Mouse (Mus musculus) midbrain, embryonic 14.5 days (tissue): Measurements from ENCODE around the gene Dlgap4. TPM values are rescaled to one million over a fixed set of nuclear protein-coding genes. Genes with fewer than 3 reads are reported as not detected.

ENCODE experiments used
- ATAC-seq: fragments of 200-750 bp; cut with Nextera tagmentation; 2 replicates; pipeline ENCODE4 v1.8.0; 2017; ENCODE audit warnings: moderate number of reproducible peaks, moderate library complexity; ENCODE audit not compliant: low FRiP score, low TSS enrichment
- DNase-seq: peaks from one replicate; pipeline ENCODE4 v3.0.0-alpha.2; 2015
- H3K27ac ChIP-seq: fragments of 300-500 bp; sonication (generic); replicated peaks from 2 replicates; pipeline ENCODE4 v1.5.1; 2014; ENCODE audit warnings: mild to moderate bottlenecking, low read depth, low read length, moderate library complexity
- H3K27me3 ChIP-seq: fragments of 300-500 bp; sonication (generic); 2 replicates; pipeline ENCODE4 v1.6.1; 2014; ENCODE audit warnings: low read length, control low read depth, mixed read lengths; ENCODE audit not compliant: control insufficient read depth, insufficient read depth
- H3K36me3 ChIP-seq: fragments of 300-500 bp; sonication (generic); 2 replicates; pipeline ENCODE4 v1.6.1; 2014; ENCODE audit warnings: low read length, control low read depth; ENCODE audit not compliant: control insufficient read depth, insufficient read depth
- H3K4me1 ChIP-seq: fragments of 300-500 bp; sonication (generic); 2 replicates; pipeline ENCODE4 v1.6.1; 2014; ENCODE audit warnings: mild to moderate bottlenecking, antibody characterized with exemption, low read length, control low read depth; ENCODE audit not compliant: control insufficient read depth, insufficient read depth
- H3K4me2 ChIP-seq: fragments of 300-500 bp; sonication (generic); 2 replicates; pipeline ENCODE4 v1.6.1; 2014; ENCODE audit warnings: mild to moderate bottlenecking, low read length, moderate library complexity
- H3K4me3 ChIP-seq: fragments of 300-500 bp; sonication (generic); replicated peaks from 2 replicates; pipeline ENCODE4 v1.5.1; 2014; ENCODE audit warnings: low read depth, low read length
- H3K9ac ChIP-seq: fragments of 300-500 bp; sonication (generic); replicated peaks from 2 replicates; pipeline ENCODE4 v1.6.1; 2014; ENCODE audit warnings: mild to moderate bottlenecking, low read length, moderate library complexity
- H3K9me3 ChIP-seq: fragments of 300-500 bp; sonication (generic); 2 replicates; pipeline ENCODE4 v1.6.1; 2016; ENCODE audit warnings: low read length, control low read depth, mixed read lengths; ENCODE audit not compliant: control insufficient read depth
- WGBS: fragments of 180-500 bp; shearing (Covaris S2); extraction: QIAGEN DNeasy Blood & Tissue Kit; methylation state at CpG from one replicate; pipeline ENCODE4 v1.1.7; 2014; 5-methylcytosine and 5-hydroxymethylcytosine counted together
- polyA plus RNA-seq: library from polyadenylated mRNA; unstranded; fragments of >200 nt; fragmentation: Nextera tagmentation; extraction: Ambion mirVana; gene quantifications from 2 replicates; pipeline ENCODE4 v1.2.1, GENCODE M21; 2014

Dlgap4 gene
- polyA plus RNA-seq, 1 experiment from 2014 or later = 272 TPM

GRCm38 (mm10) chr2:156582887-156583286 is 30.6 kb upstream of the Dlgap4 start:
- no peaks in the 10 kb centered on the region for H3K36me3 ChIP-seq
- H3K27ac ChIP-seq = no peak overlapping the region
- H3K9ac ChIP-seq = no peak overlapping the region
- DNase-seq (no peak), ATAC-seq (no peak)
- no peak overlapping the region for H3K4me2 ChIP-seq
- H3K4me1 ChIP-seq = peaks cover 8% of the 10 kb centered on the region; the same call in 1 of the 2 replicates
- no peak overlapping the region for H3K4me3 ChIP-seq
- WGBS = 91% methylated on average over 10 of the region's 10 CpGs
- H3K27me3 ChIP-seq = no peaks in the 10 kb centered on the region
- no peaks in the 10 kb centered on the region for H3K9me3 ChIP-seq

GRCm38 (mm10) chr2:156584154-156584796 is 29.2 kb upstream of the Dlgap4 start:
- no peak overlapping the region for H3K4me3 ChIP-seq
- no peak overlapping the region; the same call in 1 of the 2 replicates for H3K27ac ChIP-seq
- ATAC-seq (no peak), DNase-seq (peak; percentile 39)
- no peak overlapping the region for H3K4me2 ChIP-seq
- H3K27me3 ChIP-seq = no peaks in the 10 kb centered on the region
- H3K36me3 ChIP-seq = no peaks in the 10 kb centered on the region
- no peaks in the 10 kb centered on the region for H3K9me3 ChIP-seq
- peaks cover 8% of the 10 kb centered on the region; the same call in 1 of the 2 replicates for H3K4me1 ChIP-seq
- no peak overlapping the region for H3K9ac ChIP-seq
- 61% methylated on average over 11 of the region's 11 CpGs for WGBS

DNA sequence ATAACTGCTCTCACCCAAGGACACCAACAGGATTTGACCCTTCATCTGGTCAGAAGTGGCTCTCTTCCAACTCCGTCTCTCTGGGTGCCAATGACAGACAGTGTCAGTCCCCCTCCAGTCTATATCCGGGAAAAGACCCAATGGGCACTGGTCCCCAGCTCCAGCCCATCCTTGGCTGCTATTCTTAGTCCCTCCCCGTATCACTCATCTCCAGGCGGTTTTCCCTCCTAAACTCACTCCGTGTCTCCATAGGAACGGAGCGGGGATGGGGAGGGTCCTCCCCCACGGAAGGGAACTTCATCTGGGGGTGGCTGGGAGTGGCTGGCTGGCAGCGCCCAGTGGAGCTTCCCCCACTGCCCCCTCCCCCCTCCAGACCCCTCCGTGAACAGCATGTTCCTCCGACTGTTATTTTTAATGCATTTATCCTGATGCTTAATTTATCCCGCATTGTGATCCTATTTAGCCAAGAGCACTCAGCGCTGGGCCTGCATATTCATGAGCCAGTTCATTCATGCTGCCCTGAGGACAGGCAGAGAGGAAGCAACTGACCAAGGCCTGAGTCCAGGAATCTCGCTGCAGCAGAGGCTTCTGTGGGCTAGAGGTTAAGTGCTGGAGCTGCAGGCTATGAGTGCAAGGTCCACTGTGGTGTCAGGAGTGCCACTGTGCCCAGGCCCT is 28.6 kb upstream of the Dlgap4 start:
- peaks cover 8% of the 10 kb centered on the region; the same call in 1 of the 2 replicates for H3K4me1 ChIP-seq
- H3K9me3 ChIP-seq = no peaks in the 10 kb centered on the region
- ATAC-seq (peak; percentile 57; the same call in 1 of the 2 replicates), DNase-seq (peak; percentile 72)
- H3K4me3 ChIP-seq = no peak overlapping the region
- WGBS = 13% methylated on average over 14 of the region's 14 CpGs
- no peaks in the 10 kb centered on the region for H3K27me3 ChIP-seq
- no peak overlapping the region; the same call in 1 of the 2 replicates for H3K9ac ChIP-seq
- H3K27ac ChIP-seq = no peak overlapping the region; the same call in 1 of the 2 replicates
- peak overlapping the region; percentile 43 for H3K4me2 ChIP-seq
- H3K36me3 ChIP-seq = no peaks in the 10 kb centered on the region

GRCm38 (mm10) chr2:156589481-156589880 is 24.0 kb upstream of the Dlgap4 start:
- 93% methylated on average over 9 of the region's 9 CpGs for WGBS
- no peak for DNase-seq
- Histone ChIP-seq H3K4me2 (no peak overlapping the region), H3K4me3 (no peak overlapping the region), H3K36me3 (no peaks in the 10 kb centered on the region), H3K9me3 (no peaks in the 10 kb centered on the region), H3K4me1 (peaks cover 8% of the 10 kb centered on the region; the same call in 1 of the 2 replicates), H3K27me3 (no peaks in the 10 kb centered on the region), H3K27ac (no peak overlapping the region), H3K9ac (no peak overlapping the region)
- no peak for ATAC-seq

DNA sequence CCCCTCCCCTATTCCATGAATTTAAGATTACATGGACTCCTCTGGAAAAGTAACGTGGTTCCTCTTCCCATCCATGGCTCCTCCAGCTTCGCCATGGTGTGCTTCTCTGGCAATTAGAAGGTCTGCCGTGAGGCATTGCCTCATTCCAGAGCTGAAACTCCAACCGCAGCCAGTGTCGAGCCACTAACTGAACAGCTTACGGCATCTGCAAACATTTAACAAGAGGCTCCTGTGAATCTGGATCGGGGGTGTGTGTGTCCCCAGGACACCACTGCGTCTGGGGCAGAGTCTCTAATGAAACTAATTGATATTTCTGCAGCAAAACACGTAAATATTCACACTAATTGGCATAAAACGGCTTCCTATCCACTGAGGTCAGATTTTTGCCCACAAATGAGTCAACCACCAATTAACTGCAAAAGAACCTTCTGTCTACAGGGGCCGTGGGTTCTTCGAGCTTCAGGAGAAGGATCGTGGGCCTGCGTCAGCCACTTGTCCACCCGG is 18.5 kb upstream of the Dlgap4 start:
- ATAC-seq = no peak
- Histone ChIP-seq H3K4me3 (no peak overlapping the region), H3K27me3 (no peaks in the 10 kb centered on the region), H3K9ac (no peak overlapping the region), H3K36me3 (no peaks in the 10 kb centered on the region), H3K4me2 (no peak overlapping the region), H3K9me3 (no peaks in the 10 kb centered on the region), H3K27ac (no peak overlapping the region), H3K4me1 (no peaks in the 10 kb centered on the region)
- no peak for DNase-seq
- 76% methylated on average over 15 of the region's 15 CpGs for WGBS

- Histone ChIP-seq H3K27ac (no peak overlapping the region), H3K4me1 (no peaks in the 10 kb centered on the region), H3K36me3 (no peaks in the 10 kb centered on the region), H3K9ac (no peak overlapping the region), H3K27me3 (no peaks in the 10 kb centered on the region), H3K9me3 (no peaks in the 10 kb centered on the region), H3K4me3 (no peak overlapping the region), H3K4me2 (no peak overlapping the region)
- no peak for DNase-seq
- ATAC-seq = no peak
- 79% methylated on average over 7 of the region's 7 CpGs for WGBS
Measured at GRCm38 (mm10) chr2:156602581-156602980, 10.9 kb upstream of the Dlgap4 start.

DNA sequence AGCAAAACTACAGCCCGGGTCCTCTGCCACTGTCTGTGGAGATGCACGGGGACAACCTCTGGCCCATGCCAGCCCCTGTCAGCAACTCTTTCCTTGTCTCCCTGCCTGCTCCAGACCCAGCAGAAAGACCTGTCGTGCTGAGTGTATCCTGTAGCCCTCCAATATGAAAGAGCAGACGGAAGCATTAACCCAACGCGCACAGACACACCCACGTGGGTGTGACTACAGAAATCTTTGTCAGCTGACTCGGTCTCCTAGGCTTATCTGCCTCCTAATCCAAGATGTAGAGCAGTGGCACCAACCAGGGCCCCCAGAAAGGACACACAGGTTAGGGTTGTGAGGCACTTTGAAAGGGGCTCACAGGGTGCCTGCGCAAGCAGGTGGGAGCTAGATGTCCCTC is 9.8 kb upstream of the Dlgap4 start:
- Histone ChIP-seq H3K27ac (no peak overlapping the region), H3K9ac (no peak overlapping the region), H3K27me3 (no peaks in the 10 kb centered on the region), H3K4me1 (no peaks in the 10 kb centered on the region), H3K36me3 (no peaks in the 10 kb centered on the region), H3K4me3 (no peak overlapping the region), H3K9me3 (no peaks in the 10 kb centered on the region), H3K4me2 (no peak overlapping the region)
- DNase-seq (no peak), ATAC-seq (no peak)
- 82% methylated on average over 9 of the region's 9 CpGs for WGBS

DNA sequence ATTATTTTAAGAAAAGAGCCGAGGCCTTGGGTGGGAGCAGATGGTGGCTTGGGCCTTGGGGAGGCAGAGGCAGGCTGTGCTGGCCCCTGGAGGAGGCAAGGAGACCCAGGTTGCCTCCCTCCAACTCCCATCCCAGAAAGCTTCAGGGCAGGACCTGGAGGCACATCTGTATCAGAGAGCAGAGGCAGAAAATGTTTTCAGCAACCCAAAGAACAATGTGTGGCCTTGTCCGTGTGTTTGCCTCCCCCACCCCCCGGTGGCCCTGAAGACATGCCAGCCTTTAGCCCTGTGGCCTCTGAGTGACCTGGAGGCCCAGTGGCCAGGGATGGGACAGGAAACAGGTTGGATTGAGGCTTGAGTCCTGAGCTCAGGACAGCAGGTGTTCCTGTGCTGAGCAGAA is 8.4 kb upstream of the Dlgap4 start:
- H3K9ac ChIP-seq = no peak overlapping the region
- no peak for ATAC-seq

DNA sequence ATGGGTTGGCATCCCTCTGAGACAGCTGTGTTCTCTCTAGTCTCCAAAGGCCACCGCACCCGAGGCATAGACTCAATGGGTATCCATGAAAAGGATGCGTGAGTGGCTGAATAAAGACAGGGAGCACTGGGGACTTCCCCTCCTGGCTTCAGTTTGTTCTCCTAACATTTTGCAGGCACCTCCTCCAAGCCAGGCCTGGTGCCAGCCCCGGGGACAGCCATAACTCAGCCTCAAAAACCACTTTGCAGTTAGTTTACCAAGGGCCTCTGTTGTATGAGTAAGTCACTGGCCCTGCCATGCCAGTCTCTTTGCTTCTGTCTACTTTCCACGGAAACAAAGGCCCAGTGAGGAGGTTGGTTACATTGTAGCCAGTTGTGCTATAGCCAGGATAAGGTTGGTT is 7.5 kb upstream of the Dlgap4 start:
- DNase-seq (no peak), ATAC-seq (no peak)
- no peak overlapping the region for H3K4me3 ChIP-seq
- 79% methylated on average over 5 of the region's 5 CpGs for WGBS
- H3K27me3 ChIP-seq = no peaks in the 10 kb centered on the region
- no peaks in the 10 kb centered on the region for H3K4me1 ChIP-seq
- no peak overlapping the region for H3K9ac ChIP-seq
- H3K27ac ChIP-seq = no peak overlapping the region
- H3K9me3 ChIP-seq = no peaks in the 10 kb centered on the region
- H3K36me3 ChIP-seq = no peaks in the 10 kb centered on the region
- no peak overlapping the region for H3K4me2 ChIP-seq

More for the DNA sequence above, 8.4 kb upstream of the Dlgap4 start:
- no peaks in the 10 kb centered on the region for H3K36me3 ChIP-seq
- no peaks in the 10 kb centered on the region for H3K27me3 ChIP-seq
- 66% methylated on average over 3 of the region's 3 CpGs for WGBS
- H3K9me3 ChIP-seq = no peaks in the 10 kb centered on the region
- no peak overlapping the region for H3K4me2 ChIP-seq
- DNase-seq = no peak
- no peaks in the 10 kb centered on the region for H3K4me1 ChIP-seq
- H3K4me3 ChIP-seq = no peak overlapping the region
- no peak overlapping the region for H3K27ac ChIP-seq
